Mouse (Mus musculus) CH12.LX (cell line): Measurements from ENCODE around the gene Bdkrb2. TPM values are rescaled to one million over a fixed set of nuclear protein-coding genes. Genes with fewer than 3 reads are reported as not detected.

Experiments used
- DNase-seq: peaks from one replicate; pipeline ENCODE4 v3.0.0-alpha.2; 2013; ENCODE audit errors: extremely low read depth
- H3K27ac ChIP-seq: 2 replicates; pipeline ENCODE4 v1.5.1; 2012; ENCODE audit warnings: low read depth, mild to moderate bottlenecking, control low read depth, moderate library complexity; ENCODE audit not compliant: insufficient read depth
- H3K27me3 ChIP-seq: replicated peaks from 2 replicates; pipeline ENCODE3; 2012; ENCODE audit warnings: inconsistent platforms
- H3K36me3 ChIP-seq, 2 experiments: replicated peaks in 1 of 2; 2 replicates each; pipeline versions ENCODE3 to v1.6.1; 2012; ENCODE audit warnings: inconsistent platforms in 1 of 2, low read length in 1 of 2, mild to moderate bottlenecking in 1 of 2, mixed read lengths in 1 of 2, moderate library complexity in 1 of 2; ENCODE audit not compliant: control insufficient read depth in 1 of 2, insufficient read depth in 1 of 2
- H3K4me1 ChIP-seq, 2 experiments: 2 replicates each; pipeline ENCODE4 v1.6.1; 2012; ENCODE audit warnings: inconsistent platforms in 1 of 2, moderate library complexity in 1 of 2; ENCODE audit not compliant: insufficient read depth in 2 of 2, control insufficient read depth in 1 of 2
- H3K4me2 ChIP-seq: 2 replicates; pipeline ENCODE4 v1.6.1; 2012; ENCODE audit warnings: low read depth, mild to moderate bottlenecking, control low read depth; ENCODE audit not compliant: poor library complexity, insufficient read depth, severe bottlenecking
- H3K4me3 ChIP-seq, 3 experiments: fragments of 150-350 bp in 1 of 3; sonication (generic) in 1 of 3; replicated peaks in 1 of 3; 2 replicates each; pipeline versions ENCODE3 to v1.5.1; 2011 to 2012; ENCODE audit warnings: low read depth in 2 of 3, low read length in 2 of 3, mild to moderate bottlenecking in 2 of 3, moderate library complexity in 2 of 3, control low read depth in 1 of 3, improper control_type of control experiment in 1 of 3, inconsistent platforms in 1 of 3, mixed read lengths in 1 of 3; ENCODE audit not compliant: poor library complexity in 1 of 3
- H3K79me2 ChIP-seq: replicated peaks from 2 replicates; pipeline ENCODE4 v1.6.1; 2012; ENCODE audit warnings: mild to moderate bottlenecking, moderate library complexity; ENCODE audit not compliant: control insufficient read depth, poor library complexity, insufficient read depth, severe bottlenecking; ENCODE audit errors: extremely low read depth
- H3K9ac ChIP-seq: 2 replicates; pipeline ENCODE4 v1.6.1; 2012; ENCODE audit warnings: low read depth, mild to moderate bottlenecking, control low read depth, moderate library complexity; ENCODE audit not compliant: insufficient read depth
- H3K9me3 ChIP-seq: replicated peaks from 2 replicates; pipeline ENCODE3; 2012; ENCODE audit warnings: low read length, inconsistent platforms, mixed read lengths
- BHLHE40 ChIP-seq: IDR thresholded peaks from 2 replicates; pipeline ENCODE4 v1.6.1; 2011; ENCODE audit warnings: mild to moderate bottlenecking, low read depth, low read length, improper control_type of control experiment
- CHD1 ChIP-seq: IDR thresholded peaks from 2 replicates; pipeline ENCODE4 v1.6.1; 2012; ENCODE audit warnings: low read depth, low read length, improper control_type of control experiment, inconsistent platforms
- CHD2 ChIP-seq: IDR thresholded peaks from 2 replicates; pipeline ENCODE4 v1.6.1; 2011; ENCODE audit warnings: low read length, improper control_type of control experiment
- E2F4 ChIP-seq: IDR thresholded peaks from 2 replicates; pipeline ENCODE4 v1.6.1; 2011; ENCODE audit warnings: low read depth, low read length, improper control_type of control experiment; ENCODE audit not compliant: insufficient replicate concordance
- ELF1 ChIP-seq: IDR thresholded peaks from 2 replicates; pipeline ENCODE4 v1.6.1; 2014; ENCODE audit warnings: low read depth, mild to moderate bottlenecking, inconsistent platforms, low read length, improper control_type of control experiment
- GABPA ChIP-seq: IDR thresholded peaks from 2 replicates; pipeline ENCODE4 v1.6.1; 2012; ENCODE audit warnings: low read depth, low read length, improper control_type of control experiment, inconsistent platforms; ENCODE audit not compliant: insufficient replicate concordance
- IRF4 ChIP-seq: IDR thresholded peaks from 2 replicates; pipeline ENCODE4 v1.6.1; 2014; ENCODE audit warnings: low read depth, mild to moderate bottlenecking, inconsistent platforms, low read length, improper control_type of control experiment
- JUN ChIP-seq: IDR thresholded peaks from 2 replicates; pipeline ENCODE4 v1.6.1; 2011; ENCODE audit warnings: low read depth, mild to moderate bottlenecking, low read length, improper control_type of control experiment, moderate library complexity; ENCODE audit not compliant: insufficient read depth
- JUND ChIP-seq: conservative IDR thresholded peaks from 2 replicates; pipeline ENCODE4 v1.6.1; 2011; ENCODE audit warnings: low read depth, low read length, improper control_type of control experiment
- KAT2A ChIP-seq: IDR thresholded peaks from 2 replicates; pipeline ENCODE4 v1.6.1; 2012; ENCODE audit warnings: low read length, improper control_type of control experiment, inconsistent platforms; ENCODE audit not compliant: insufficient replicate concordance
- MAFK ChIP-seq: IDR thresholded peaks from 2 replicates; pipeline ENCODE4 v1.6.1; 2011; ENCODE audit warnings: low read length, improper control_type of control experiment; ENCODE audit not compliant: insufficient replicate concordance
- MAX ChIP-seq: IDR thresholded peaks from 2 replicates; pipeline ENCODE4 v1.6.1; 2011; ENCODE audit warnings: low read length, improper control_type of control experiment
- MEF2A ChIP-seq: IDR thresholded peaks from 2 replicates; pipeline ENCODE4 v1.6.1; 2014; ENCODE audit warnings: low read depth, mild to moderate bottlenecking, inconsistent platforms, low read length, improper control_type of control experiment, borderline replicate concordance
- MXI1 ChIP-seq: IDR thresholded peaks from 2 replicates; pipeline ENCODE4 v1.6.1; 2011; ENCODE audit warnings: mild to moderate bottlenecking, low read depth, low read length, improper control_type of control experiment
- NRF1 ChIP-seq: IDR thresholded peaks from 2 replicates; pipeline ENCODE4 v1.6.1; 2014; ENCODE audit warnings: low read depth, mild to moderate bottlenecking, inconsistent platforms, low read length, improper control_type of control experiment, moderate library complexity
- PAX5 ChIP-seq: IDR thresholded peaks from 2 replicates; pipeline ENCODE4 v1.6.1; 2012; ENCODE audit warnings: low read length, inconsistent platforms, mixed read lengths
- POLR2A ChIP-seq: IDR thresholded peaks from 2 replicates; pipeline ENCODE4 v1.6.1; 2011; ENCODE audit warnings: low read depth, mild to moderate bottlenecking, improper control_type of control experiment, low read length
- RCOR1 ChIP-seq: conservative IDR thresholded peaks from 2 replicates; pipeline ENCODE4 v1.6.1; 2012; ENCODE audit warnings: low read depth, mild to moderate bottlenecking, inconsistent platforms, low read length, improper control_type of control experiment
- SIN3A ChIP-seq: IDR thresholded peaks from 2 replicates; pipeline ENCODE4 v1.6.1; 2012; ENCODE audit warnings: low read length, improper control_type of control experiment, inconsistent platforms
- SMC3 ChIP-seq: IDR thresholded peaks from 2 replicates; pipeline ENCODE4 v1.6.1; 2011; ENCODE audit warnings: low read depth, low read length, improper control_type of control experiment
- UBTF ChIP-seq: IDR thresholded peaks from 2 replicates; pipeline ENCODE4 v1.6.1; 2012; ENCODE audit warnings: low read depth, mild to moderate bottlenecking, inconsistent platforms, low read length, improper control_type of control experiment, moderate library complexity
- ZNF384 ChIP-seq: IDR thresholded peaks from 2 replicates; pipeline ENCODE4 v1.6.1; 2012; ENCODE audit warnings: low read depth, low read length, improper control_type of control experiment, inconsistent platforms
- dilution Hi-C: fragments of 300-500 bp; cut with MboI; formaldehyde crosslinking; loops from 2 replicates; pipeline ENCODE4 v1.14.3; 2020; ENCODE audit warnings: low sequenced_read_pairs; ENCODE audit not compliant: extremely low pct_unique_long_range_greater_than_20kb, extremely low pct_ligation_motif_present
- in situ Hi-C: fragments of 300-500 bp; cut with MboI; formaldehyde crosslinking; loops from 3 replicates; pipeline ENCODE4 v1.14.3; 2019; ENCODE audit warnings: low sequenced_read_pairs, low pct_ligation_motif_present, low pct_unique_long_range_greater_than_20kb, mixed read lengths
- polyA plus RNA-seq: library from polyadenylated mRNA; unstranded; fragments of >175 nt; gene quantifications from 2 replicates; pipeline ENCODE4 v1.2.1, GENCODE M21; 2012; ENCODE audit warnings: low read depth; ENCODE audit not compliant: insufficient read length
- total RNA-seq, 2 experiments: library from RNA; depleted of rRNA; stranded (reverse); fragments of 300-350 nt in 1 of 2; fragments of >200 nt in 1 of 2; gene quantifications; 2 replicates each; pipeline ENCODE4 v1.2.3; 2012 to 2014

The Bdkrb2 gene
- total and polyA plus RNA-seq, 3 experiments, result 0.06 TPM; not detected in 2

- Histone ChIP-seq H3K27ac (no peak overlapping the region), H3K4me3 (no peak overlapping the region), H3K9ac (no peak overlapping the region), H3K9me3 (peaks cover 6% of the 10 kb centered on the region), H3K79me2 (no peaks in the 10 kb centered on the region), H3K36me3 (no peaks in the 10 kb centered on the region), H3K27me3 (peaks cover 45% of the 10 kb centered on the region), H3K4me2 (no peak overlapping the region), H3K4me1 (peaks cover 0 to 8% of the 10 kb centered on the region in 2 experiments; a peak in 2 of 4 replicates)
- TF ChIP-seq E2F4 (no peak), ZNF384 (no peak), PAX5 (no peak), RCOR1 (no peak), CHD1 (no peak), NRF1 (no peak), JUN (no peak), JUND (no peak), CHD2 (no peak), IRF4 (no peak), KAT2A (no peak), UBTF (no peak), ELF1 (no peak), SIN3A (no peak)
- no peak for DNase-seq
- in situ Hi-C loops, result no loop called here
- dilution Hi-C loops, result no loop called here
Observed at GRCm38 (mm10) chr12:105557250-105557925, 5.6 kb upstream of the Bdkrb2 start.

- dilution Hi-C loops (no loop called here), in situ Hi-C loops (no loop called here)
- Histone ChIP-seq H3K36me3 (no peaks in the 10 kb centered on the region), H3K9me3 (peaks cover 6% of the 10 kb centered on the region), H3K4me1 (peaks cover 0 to 13% of the 10 kb centered on the region in 2 experiments; a peak in 2 of 4 replicates), H3K9ac (no peak overlapping the region), H3K4me3 (no peak overlapping the region), H3K27me3 (peaks cover 71% of the 10 kb centered on the region), H3K79me2 (no peaks in the 10 kb centered on the region), H3K4me2 (no peak overlapping the region)
- no peak for DNase-seq
- TF ChIP-seq CHD1, result no peak
- TF ChIP-seq ZNF384, result no peak
- TF ChIP-seq MXI1, result no peak
- TF ChIP-seq KAT2A, result no peak
- TF ChIP-seq BHLHE40, result no peak
- no peak for TF ChIP-seq CHD2
- TF ChIP-seq POLR2A, result no peak
- TF ChIP-seq JUND, result no peak
- TF ChIP-seq NRF1, result no peak
- no peak for TF ChIP-seq GABPA
- no peak for TF ChIP-seq MAFK
- TF ChIP-seq SMC3, result no peak
- TF ChIP-seq MAX, result no peak
- no peak for TF ChIP-seq IRF4
- TF ChIP-seq MEF2A, result no peak
- TF ChIP-seq UBTF, result no peak
- TF ChIP-seq, all 38 proteins: peak for 0
- no peak overlapping the region for H3K27ac ChIP-seq
Observed at GRCm38 (mm10) chr12:105561007-105561534, 2.0 kb upstream of the Bdkrb2 start.
